Mouse (Mus musculus) neural tube, embryonic 12.5 days (tissue): ENCODE measurements at regions not wholly inside any gene's neighbourhood (a gene's known extent, or its start where the extent isn't known, plus 50 kb on each side); places are given as distances from the start of the nearest gene placed in this dataset.
"Not testable (repeated sequence)": the region's sequence is repeated elsewhere in the genome, so short reads cannot be mapped to it uniquely, and the experiment has no call there.

Source experiments
- ATAC-seq: fragments of 200-750 bp; cut with Nextera tagmentation; 2 replicates; pipeline ENCODE4 v1.8.0; 2017; ENCODE audit warnings: low read depth, mild to moderate bottlenecking, moderate TSS enrichment, moderate library complexity; ENCODE audit not compliant: low FRiP score
- H3K27ac ChIP-seq: fragments of 300-500 bp; sonication (generic); 2 replicates; pipeline ENCODE4 v1.5.1; 2016
- H3K27me3 ChIP-seq: fragments of 300-500 bp; sonication (generic); replicated peaks from 2 replicates; pipeline ENCODE4 v1.6.1; 2016; ENCODE audit warnings: mild to moderate bottlenecking
- H3K36me3 ChIP-seq: fragments of 300-500 bp; sonication (generic); 2 replicates; pipeline ENCODE4 v1.6.1; 2016; ENCODE audit warnings: mild to moderate bottlenecking
- H3K4me1 ChIP-seq: fragments of 300-500 bp; sonication (generic); 2 replicates; pipeline ENCODE4 v1.6.1; 2016
- H3K4me2 ChIP-seq: fragments of 300-500 bp; sonication (generic); replicated peaks from 2 replicates; pipeline ENCODE4 v1.6.1; 2016; ENCODE audit warnings: mild to moderate bottlenecking
- H3K4me3 ChIP-seq: fragments of 300-500 bp; sonication (generic); 2 replicates; pipeline ENCODE4 v1.5.1; 2016
- H3K9ac ChIP-seq: fragments of 300-500 bp; sonication (generic); 2 replicates; pipeline ENCODE4 v1.6.1; 2016; ENCODE audit warnings: mild to moderate bottlenecking
- H3K9me3 ChIP-seq: fragments of 300-500 bp; sonication (generic); 2 replicates; pipeline ENCODE4 v1.6.1; 2016; ENCODE audit warnings: mild to moderate bottlenecking
- WGBS: fragments of 180-500 bp; shearing (Covaris S2); methylation state at CpG from one replicate; pipeline ENCODE4 v1.1.7; 2016; 5-methylcytosine and 5-hydroxymethylcytosine counted together

GRCm38 (mm10) chr8:19976461-19976860, 73.3 kb downstream of the Gm31371 start:
- H3K4me1 ChIP-seq, H3K9ac ChIP-seq, H3K4me2 ChIP-seq, H3K36me3 ChIP-seq, H3K27me3 ChIP-seq, ATAC-seq, H3K9me3 ChIP-seq, H3K4me3 ChIP-seq, H3K27ac ChIP-seq: not testable (repeated sequence)

GRCm38 (mm10) chr8:19979536-19980345, 76.5 kb downstream of the Gm31371 start:
- peak overlapping the region; percentile 60 for H3K9ac ChIP-seq
- H3K4me1 ChIP-seq = no peaks in the 10 kb centered on the region
- 7% methylated on average over 42 of the region's 42 CpGs for WGBS
- ATAC-seq = peak; percentile 97
- peaks cover 6% of the 10 kb centered on the region; the same call in 1 of the 2 replicates for H3K9me3 ChIP-seq
- no peaks in the 10 kb centered on the region for H3K27me3 ChIP-seq
- no peaks in the 10 kb centered on the region; the same call in 1 of the 2 replicates for H3K36me3 ChIP-seq
- peak overlapping the region; percentile 67 for H3K4me2 ChIP-seq
- no peak overlapping the region for H3K27ac ChIP-seq
- H3K4me3 ChIP-seq = peak overlapping the region; percentile 43

- not testable (repeated sequence) for H3K27ac ChIP-seq
- peak overlapping the region; percentile 67 for H3K4me2 ChIP-seq
- 27% methylated on average over 26 of the region's 26 CpGs for WGBS
Measured at GRCm38 (mm10) chr8:19980346-19980726, 77.1 kb downstream of the Gm31371 start.

GRCm38 (mm10) chr8:20008106-20008505, 104.9 kb downstream of the Gm31371 start:
- not testable (repeated sequence) for H3K9me3 ChIP-seq, H3K4me1 ChIP-seq, H3K9ac ChIP-seq, H3K36me3 ChIP-seq, H3K27me3 ChIP-seq, H3K4me3 ChIP-seq, H3K27ac ChIP-seq, H3K4me2 ChIP-seq, ATAC-seq
- WGBS = 86% methylated on average over 3 of the region's 3 CpGs

More at GRCm38 (mm10) chr8:19980346-19980726, 77.1 kb downstream of the Gm31371 start:
- peak overlapping the region; percentile 43 for H3K4me3 ChIP-seq
- ATAC-seq = peak; percentile 63
- not testable (repeated sequence) for H3K36me3 ChIP-seq, H3K4me1 ChIP-seq, H3K27me3 ChIP-seq, H3K9me3 ChIP-seq
- H3K9ac ChIP-seq = peak overlapping the region; percentile 60

- not testable (repeated sequence) for H3K4me2 ChIP-seq, H3K9me3 ChIP-seq, ATAC-seq, H3K4me1 ChIP-seq, H3K27ac ChIP-seq, H3K36me3 ChIP-seq, H3K9ac ChIP-seq, H3K27me3 ChIP-seq, H3K4me3 ChIP-seq
- WGBS = 73% methylated on average over 8 of the region's 8 CpGs
Measured at GRCm38 (mm10) chr8:20010947-20011346, 107.8 kb downstream of the Gm31371 start.

GRCm38 (mm10) chr8:20013278-20013677, 110.1 kb downstream of the Gm31371 start:
- H3K4me3 ChIP-seq, H3K4me2 ChIP-seq, H3K27ac ChIP-seq, H3K27me3 ChIP-seq, H3K36me3 ChIP-seq, ATAC-seq, H3K4me1 ChIP-seq, H3K9me3 ChIP-seq, H3K9ac ChIP-seq: not testable (repeated sequence)
- WGBS = 85% methylated on average over 7 of the region's 7 CpGs

- not testable (repeated sequence) for H3K4me2 ChIP-seq, ATAC-seq, H3K36me3 ChIP-seq, H3K4me3 ChIP-seq, H3K4me1 ChIP-seq, H3K9me3 ChIP-seq, H3K27me3 ChIP-seq, H3K9ac ChIP-seq, H3K27ac ChIP-seq
- WGBS = 88% methylated on average over 5 of the region's 5 CpGs
Measured at GRCm38 (mm10) chr8:20014451-20015130, 111.4 kb downstream of the Gm31371 start.

GRCm38 (mm10) chr8:20015411-20016081, 112.4 kb downstream of the Gm31371 start:
- ATAC-seq, H3K4me1 ChIP-seq, H3K27me3 ChIP-seq, H3K27ac ChIP-seq, H3K9me3 ChIP-seq, H3K36me3 ChIP-seq, H3K4me2 ChIP-seq, H3K9ac ChIP-seq, H3K4me3 ChIP-seq: not testable (repeated sequence)
- WGBS = 91% methylated on average over 6 of the region's 6 CpGs

- 87% methylated on average over 17 of the region's 17 CpGs for WGBS
- H3K9ac ChIP-seq, H3K27me3 ChIP-seq, H3K27ac ChIP-seq, H3K9me3 ChIP-seq, H3K4me3 ChIP-seq, H3K4me2 ChIP-seq, H3K4me1 ChIP-seq, ATAC-seq, H3K36me3 ChIP-seq: not testable (repeated sequence)
Measured at GRCm38 (mm10) chr8:20016082-20016840, 113.1 kb downstream of the Gm31371 start.

- not testable (repeated sequence) for H3K27me3 ChIP-seq, H3K4me3 ChIP-seq, H3K4me2 ChIP-seq, H3K36me3 ChIP-seq, H3K4me1 ChIP-seq, H3K9me3 ChIP-seq, H3K27ac ChIP-seq, H3K9ac ChIP-seq, ATAC-seq
- WGBS = 73% methylated on average over 1 of the region's 2 CpGs
Measured at GRCm38 (mm10) chr8:20025521-20025920, 122.3 kb downstream of the Gm31371 start.

GRCm38 (mm10) chr8:20027956-20028355, 124.8 kb downstream of the Gm31371 start:
- not testable (repeated sequence) for H3K9me3 ChIP-seq, H3K27me3 ChIP-seq, H3K36me3 ChIP-seq, ATAC-seq, H3K4me3 ChIP-seq, H3K27ac ChIP-seq, H3K4me1 ChIP-seq, H3K4me2 ChIP-seq, H3K9ac ChIP-seq
- WGBS = 84% methylated on average over 2 of the region's 2 CpGs

- H3K36me3 ChIP-seq, H3K4me3 ChIP-seq, H3K4me1 ChIP-seq, H3K27me3 ChIP-seq, H3K9ac ChIP-seq, H3K9me3 ChIP-seq, H3K27ac ChIP-seq, H3K4me2 ChIP-seq, ATAC-seq: not testable (repeated sequence)
- 87% methylated on average over 2 of the region's 2 CpGs for WGBS
Measured at GRCm38 (mm10) chr8:20030131-20030530, 126.9 kb downstream of the Gm31371 start.
